Mouse (Mus musculus): ENCODE data around the gene Rab26. TPM values are rescaled to one million over a fixed set of nuclear protein-coding genes. Genes with fewer than 3 reads are reported as not detected.

Gene Rab26
- total and polyA plus RNA-seq, 3 experiments = 0.36 to 1.3 (median 0.40) TPM

- H3K4me3 ChIP-seq (replicated peaks in 1 of 3; ENCODE audit: low read depth in 2 of 3, low read length in 2 of 3, poor library complexity in 1 of 3) = no peak overlapping the region
- dilution Hi-C loops (cut with MboI; ENCODE audit: extremely low pct_ligation_motif_present, extremely low pct_unique_long_range_greater_than_20kb, low sequenced_read_pairs) (no loop called here), in situ Hi-C loops (cut with MboI; ENCODE audit: low pct_ligation_motif_present, low pct_unique_long_range_greater_than_20kb, low sequenced_read_pairs) (no loop called here)
- H3K4me1 ChIP-seq (ENCODE audit: control insufficient read depth in 1 of 2, insufficient read depth in 2 of 2) = peaks cover 6 to 9% of the 10 kb centered on the region in 2 experiments; a peak in 3 of 4 replicates
- H3K27me3 ChIP-seq (replicated peaks) = peaks cover 45% of the 10 kb centered on the region
- no peak overlapping the region for H3K27ac ChIP-seq (ENCODE audit: insufficient read depth, low read depth)
- H3K9ac ChIP-seq (ENCODE audit: insufficient read depth, low read depth) = no peak overlapping the region
- no peaks in the 10 kb centered on the region for H3K36me3 ChIP-seq (replicated peaks in 1 of 2; ENCODE audit: control insufficient read depth in 1 of 2, insufficient read depth in 1 of 2, low read length in 1 of 2)
- H3K4me2 ChIP-seq (ENCODE audit: insufficient read depth, low read depth, poor library complexity, severe bottlenecking) = no peak overlapping the region
- no peaks in the 10 kb centered on the region for H3K79me2 ChIP-seq (replicated peaks; ENCODE audit: control insufficient read depth, extremely low read depth, insufficient read depth, poor library complexity, severe bottlenecking)
- no peaks in the 10 kb centered on the region for H3K9me3 ChIP-seq (replicated peaks; ENCODE audit: low read length)
- no peak for TF ChIP-seq RAD21 (IDR thresholded peaks at IDR 0.05; ENCODE audit: low read depth, low read length)
- TF ChIP-seq MEF2A (IDR thresholded peaks at IDR 0.05; ENCODE audit: borderline replicate concordance, low read depth, low read length) = no peak
- no peak for TF ChIP-seq ELF1 (IDR thresholded peaks at IDR 0.05; ENCODE audit: low read depth, low read length)
- TF ChIP-seq NELFE (IDR thresholded peaks at IDR 0.05; ENCODE audit: low read depth, low read length) = no peak
- no peak for TF ChIP-seq ZMIZ1 (IDR thresholded peaks at IDR 0.05; ENCODE audit: low read depth, low read length)
- TF ChIP-seq E2F4 (IDR thresholded peaks at IDR 0.05; ENCODE audit: insufficient replicate concordance, low read depth, low read length) = no peak
- TF ChIP-seq HCFC1 (IDR thresholded peaks at IDR 0.05; ENCODE audit: low read depth, low read length) = no peak
- no peak for TF ChIP-seq TBP (conservative IDR thresholded peaks at IDR 0.05; ENCODE audit: low read depth, low read length)
- no peak for TF ChIP-seq MAX (IDR thresholded peaks at IDR 0.05; ENCODE audit: low read length)
- no peak for TF ChIP-seq MAFK (IDR thresholded peaks at IDR 0.05; ENCODE audit: insufficient replicate concordance, low read length)
- DNase-seq (ENCODE audit: extremely low read depth) = no peak
Observed at GRCm38 (mm10) chr17:24485090-24485860, 48.7 kb downstream of the Rab26 start.

GRCm38 (mm10) chr17:24483495-24483894 lies 50.5 kb downstream of the Rab26 start:
- Histone ChIP-seq H3K9me3 (replicated peaks; ENCODE audit: low read length) (no peaks in the 10 kb centered on the region), H3K79me2 (replicated peaks; ENCODE audit: control insufficient read depth, extremely low read depth, insufficient read depth, poor library complexity, severe bottlenecking) (no peaks in the 10 kb centered on the region), H3K36me3 (replicated peaks in 1 of 2; ENCODE audit: control insufficient read depth in 1 of 2, insufficient read depth in 1 of 2, low read length in 1 of 2) (no peaks in the 10 kb centered on the region), H3K4me3 (replicated peaks in 1 of 3; ENCODE audit: low read depth in 2 of 3, low read length in 2 of 3, poor library complexity in 1 of 3) (no peak overlapping the region), H3K27me3 (replicated peaks) (peaks cover 27% of the 10 kb centered on the region), H3K4me2 (ENCODE audit: insufficient read depth, low read depth, poor library complexity, severe bottlenecking) (no peak overlapping the region), H3K27ac (ENCODE audit: insufficient read depth, low read depth) (no peak overlapping the region), H3K4me1 (ENCODE audit: control insufficient read depth in 1 of 2, insufficient read depth in 2 of 2) (peaks cover 6 to 15% of the 10 kb centered on the region in 2 experiments; a peak in 3 of 4 replicates), H3K9ac (ENCODE audit: insufficient read depth, low read depth) (no peak overlapping the region)
- DNase-seq (ENCODE audit: extremely low read depth) = no peak
- no peak for TF ChIP-seq ETS1 (conservative IDR thresholded peaks at IDR 0.05; ENCODE audit: low read depth, low read length)
- no peak for TF ChIP-seq RAD21 (IDR thresholded peaks at IDR 0.05; ENCODE audit: low read depth, low read length)
- no peak for TF ChIP-seq CHD2 (IDR thresholded peaks at IDR 0.05; ENCODE audit: low read length)
- no peak for TF ChIP-seq UBTF (IDR thresholded peaks at IDR 0.05; ENCODE audit: low read depth, low read length)
- no peak for TF ChIP-seq SIN3A (IDR thresholded peaks at IDR 0.05; ENCODE audit: low read length)
- no peak for TF ChIP-seq TCF12 (IDR thresholded peaks at IDR 0.05; ENCODE audit: low read depth, low read length)
- TF ChIP-seq NRF1 (IDR thresholded peaks at IDR 0.05; ENCODE audit: low read depth, low read length) = no peak
- no peak for TF ChIP-seq TBP (conservative IDR thresholded peaks at IDR 0.05; ENCODE audit: low read depth, low read length)
- no peak for TF ChIP-seq KAT2A (IDR thresholded peaks at IDR 0.05; ENCODE audit: insufficient replicate concordance, low read length)
- no peak for TF ChIP-seq USF1 (IDR thresholded peaks at IDR 0.05; ENCODE audit: low read depth, low read length)
- TF ChIP-seq PAX5 (IDR thresholded peaks at IDR 0.05; ENCODE audit: low read length) = no peak
- TF ChIP-seq MEF2A (IDR thresholded peaks at IDR 0.05; ENCODE audit: borderline replicate concordance, low read depth, low read length) = no peak
- TF ChIP-seq POLR2AphosphoS2 (IDR thresholded peaks at IDR 0.05; ENCODE audit: low read depth, low read length) = no peak
- in situ Hi-C loops (cut with MboI; ENCODE audit: low pct_ligation_motif_present, low pct_unique_long_range_greater_than_20kb, low sequenced_read_pairs) (no loop called here), dilution Hi-C loops (cut with MboI; ENCODE audit: extremely low pct_ligation_motif_present, extremely low pct_unique_long_range_greater_than_20kb, low sequenced_read_pairs) (no loop called here)
